1 mouse cellular context compared by ENCODE assay signal in genomic region chr8:122764790-122765474, GRCm38 (mm10).
A peak's percentile ranks its signal among the peaks of the same experiment; 100 is the strongest.
TF ChIP-seq lines count a peak whose summit lies in the region.

No protein-coding gene starts in this region.

TF ChIP-seq in MEL, 35 proteins besides CTCF, POLR2A, EP300 and RAD21 (continued from another document):
- TF ChIP-seq MXI1 (IDR thresholded peaks at IDR 0.05; ENCODE audit: low read depth, low read length) (0 out of 2 replicates have a peak, but pooled peaks have one; percentile 32), UBTF (IDR thresholded peaks at IDR 0.05; ENCODE audit: borderline replicate concordance, insufficient read depth, low read depth, low read length) (no peak)
